Mouse (Mus musculus): ENCODE measurements at regions not wholly inside any gene's neighbourhood (a gene's known extent, or its start where the extent isn't known, plus 50 kb on each side); places are given as distances from the start of the nearest gene placed in this dataset.

GRCm38 (mm10) chr12:56472856-56473647 lies 63.7 kb downstream of the Nkx2-1 start:
- no peak for DNase-seq

GRCm38 (mm10) chr12:56470932-56471500 lies 65.7 kb downstream of the Nkx2-1 start:
- DNase-seq = no peak

- DNase-seq = no peak
These were observed 77.1 kb downstream of the Nkx2-1 start for GRCm38 (mm10) chr12:56459508-56460119.

GRCm38 (mm10) chr12:56458665-56459507 lies 77.8 kb downstream of the Nkx2-1 start:
- no peak for DNase-seq

GRCm38 (mm10) chr12:56457951-56458350 lies 78.8 kb downstream of the Nkx2-1 start:
- no peak for DNase-seq

GRCm38 (mm10) chr12:56457356-56457755 lies 79.4 kb downstream of the Nkx2-1 start:
- DNase-seq = no peak

- DNase-seq = no peak
These were observed 86.4 kb downstream of the Nkx2-1 start for GRCm38 (mm10) chr12:56450261-56450660.

- no peak for DNase-seq
These were observed 87.7 kb downstream of the Nkx2-1 start for GRCm38 (mm10) chr12:56448786-56449564.

GRCm38 (mm10) chr12:56441166-56441817 lies 95.4 kb downstream of the Nkx2-1 start:
- DNase-seq = no peak

- no peak for DNase-seq
These were observed 94.6 kb upstream of the Mbip start for GRCm38 (mm10) chr12:56440068-56440847.

- no peak for DNase-seq
These were observed 92.7 kb upstream of the Mbip start for GRCm38 (mm10) chr12:56438384-56438783.

GRCm38 (mm10) chr12:56437975-56438374 lies 92.3 kb upstream of the Mbip start:
- no peak for DNase-seq

GRCm38 (mm10) chr12:56426681-56427246 lies 81.1 kb upstream of the Mbip start:
- DNase-seq = peak; percentile 58 to 78

- no peak for DNase-seq
These were observed 70.4 kb upstream of the Mbip start for GRCm38 (mm10) chr12:56416106-56416505.

GRCm38 (mm10) chr12:56414861-56415765 lies 69.4 kb upstream of the Mbip start:
- peak; percentile 34 to 56 for DNase-seq

- no peak for DNase-seq
These were observed 60.0 kb upstream of the Mbip start for GRCm38 (mm10) chr12:56405658-56406057.

- peak; percentile 60 to 72 for DNase-seq
These were observed 59.1 kb upstream of the Mbip start for GRCm38 (mm10) chr12:56404833-56405232.

GRCm38 (mm10) chr12:56404262-56404661 lies 58.6 kb upstream of the Mbip start:
- no peak for DNase-seq

- no peak for DNase-seq
These were observed 57.9 kb upstream of the Mbip start for GRCm38 (mm10) chr12:56403626-56404025.

All from lung, postnatal 4 days (tissue).